Mouse (Mus musculus) CH12.LX (cell line): ENCODE data around the gene Cln6. TPM values are rescaled to one million over a fixed set of nuclear protein-coding genes. Genes with fewer than 3 reads are reported as not detected.
"Not testable (repeated sequence)": the region's sequence is repeated elsewhere in the genome, so short reads cannot be mapped to it uniquely, and the experiment has no call there.

ENCODE experiments used
- DNase-seq: peaks from one replicate; pipeline ENCODE4 v3.0.0-alpha.2; 2013; ENCODE audit errors: extremely low read depth
- H3K27ac ChIP-seq: 2 replicates; pipeline ENCODE4 v1.5.1; 2012; ENCODE audit warnings: low read depth, mild to moderate bottlenecking, control low read depth, moderate library complexity; ENCODE audit not compliant: insufficient read depth
- H3K27me3 ChIP-seq: replicated peaks from 2 replicates; pipeline ENCODE3; 2012; ENCODE audit warnings: inconsistent platforms
- H3K36me3 ChIP-seq, 2 experiments: replicated peaks in 1 of 2; 2 replicates each; pipeline versions ENCODE3 to v1.6.1; 2012; ENCODE audit warnings: inconsistent platforms in 1 of 2, low read length in 1 of 2, mild to moderate bottlenecking in 1 of 2, mixed read lengths in 1 of 2, moderate library complexity in 1 of 2; ENCODE audit not compliant: control insufficient read depth in 1 of 2, insufficient read depth in 1 of 2
- H3K4me1 ChIP-seq, 2 experiments: 2 replicates each; pipeline ENCODE4 v1.6.1; 2012; ENCODE audit warnings: inconsistent platforms in 1 of 2, moderate library complexity in 1 of 2; ENCODE audit not compliant: insufficient read depth in 2 of 2, control insufficient read depth in 1 of 2
- H3K4me2 ChIP-seq: 2 replicates; pipeline ENCODE4 v1.6.1; 2012; ENCODE audit warnings: low read depth, mild to moderate bottlenecking, control low read depth; ENCODE audit not compliant: poor library complexity, insufficient read depth, severe bottlenecking
- H3K4me3 ChIP-seq, 3 experiments: fragments of 150-350 bp in 1 of 3; sonication (generic) in 1 of 3; replicated peaks in 1 of 3; 2 replicates each; pipeline versions ENCODE3 to v1.5.1; 2011 to 2012; ENCODE audit warnings: low read depth in 2 of 3, low read length in 2 of 3, mild to moderate bottlenecking in 2 of 3, moderate library complexity in 2 of 3, control low read depth in 1 of 3, improper control_type of control experiment in 1 of 3, inconsistent platforms in 1 of 3, mixed read lengths in 1 of 3; ENCODE audit not compliant: poor library complexity in 1 of 3
- H3K79me2 ChIP-seq: replicated peaks from 2 replicates; pipeline ENCODE4 v1.6.1; 2012; ENCODE audit warnings: mild to moderate bottlenecking, moderate library complexity; ENCODE audit not compliant: control insufficient read depth, poor library complexity, insufficient read depth, severe bottlenecking; ENCODE audit errors: extremely low read depth
- H3K9ac ChIP-seq: 2 replicates; pipeline ENCODE4 v1.6.1; 2012; ENCODE audit warnings: low read depth, mild to moderate bottlenecking, control low read depth, moderate library complexity; ENCODE audit not compliant: insufficient read depth
- H3K9me3 ChIP-seq: replicated peaks from 2 replicates; pipeline ENCODE3; 2012; ENCODE audit warnings: low read length, inconsistent platforms, mixed read lengths
- BHLHE40 ChIP-seq: IDR thresholded peaks from 2 replicates; pipeline ENCODE4 v1.6.1; 2011; ENCODE audit warnings: mild to moderate bottlenecking, low read depth, low read length, improper control_type of control experiment
- E2F4 ChIP-seq: IDR thresholded peaks from 2 replicates; pipeline ENCODE4 v1.6.1; 2011; ENCODE audit warnings: low read depth, low read length, improper control_type of control experiment; ENCODE audit not compliant: insufficient replicate concordance
- HCFC1 ChIP-seq: IDR thresholded peaks from 2 replicates; pipeline ENCODE4 v1.6.1; 2012; ENCODE audit warnings: low read depth, mild to moderate bottlenecking, inconsistent platforms, low read length, improper control_type of control experiment
- IRF4 ChIP-seq: IDR thresholded peaks from 2 replicates; pipeline ENCODE4 v1.6.1; 2014; ENCODE audit warnings: low read depth, mild to moderate bottlenecking, inconsistent platforms, low read length, improper control_type of control experiment
- JUND ChIP-seq: conservative IDR thresholded peaks from 2 replicates; pipeline ENCODE4 v1.6.1; 2011; ENCODE audit warnings: low read depth, low read length, improper control_type of control experiment
- KAT2A ChIP-seq: IDR thresholded peaks from 2 replicates; pipeline ENCODE4 v1.6.1; 2012; ENCODE audit warnings: low read length, improper control_type of control experiment, inconsistent platforms; ENCODE audit not compliant: insufficient replicate concordance
- MAFK ChIP-seq: IDR thresholded peaks from 2 replicates; pipeline ENCODE4 v1.6.1; 2011; ENCODE audit warnings: low read length, improper control_type of control experiment; ENCODE audit not compliant: insufficient replicate concordance
- MAX ChIP-seq: IDR thresholded peaks from 2 replicates; pipeline ENCODE4 v1.6.1; 2011; ENCODE audit warnings: low read length, improper control_type of control experiment
- MAZ ChIP-seq: IDR thresholded peaks from 2 replicates; pipeline ENCODE4 v1.6.1; 2012; ENCODE audit warnings: low read depth, mild to moderate bottlenecking, inconsistent platforms, low read length, improper control_type of control experiment, moderate library complexity
- MEF2A ChIP-seq: IDR thresholded peaks from 2 replicates; pipeline ENCODE4 v1.6.1; 2014; ENCODE audit warnings: low read depth, mild to moderate bottlenecking, inconsistent platforms, low read length, improper control_type of control experiment, borderline replicate concordance
- MXI1 ChIP-seq: IDR thresholded peaks from 2 replicates; pipeline ENCODE4 v1.6.1; 2011; ENCODE audit warnings: mild to moderate bottlenecking, low read depth, low read length, improper control_type of control experiment
- NELFE ChIP-seq: IDR thresholded peaks from 2 replicates; pipeline ENCODE4 v1.6.1; 2011; ENCODE audit warnings: low read depth, low read length, improper control_type of control experiment
- PAX5 ChIP-seq: IDR thresholded peaks from 2 replicates; pipeline ENCODE4 v1.6.1; 2012; ENCODE audit warnings: low read length, inconsistent platforms, mixed read lengths
- POLR2AphosphoS2 ChIP-seq: IDR thresholded peaks from 2 replicates; pipeline ENCODE4 v1.6.1; 2011; ENCODE audit warnings: low read depth, low read length, improper control_type of control experiment
- RAD21 ChIP-seq: IDR thresholded peaks from 2 replicates; pipeline ENCODE4 v1.6.1; 2011; ENCODE audit warnings: low read depth, mild to moderate bottlenecking, low read length, improper control_type of control experiment, moderate library complexity
- UBTF ChIP-seq: IDR thresholded peaks from 2 replicates; pipeline ENCODE4 v1.6.1; 2012; ENCODE audit warnings: low read depth, mild to moderate bottlenecking, inconsistent platforms, low read length, improper control_type of control experiment, moderate library complexity
- USF1 ChIP-seq: IDR thresholded peaks from 2 replicates; pipeline ENCODE4 v1.6.1; 2014; ENCODE audit warnings: low read depth, mild to moderate bottlenecking, inconsistent platforms, low read length, improper control_type of control experiment
- dilution Hi-C: fragments of 300-500 bp; cut with MboI; formaldehyde crosslinking; loops from 2 replicates; pipeline ENCODE4 v1.14.3; 2020; ENCODE audit warnings: low sequenced_read_pairs; ENCODE audit not compliant: extremely low pct_unique_long_range_greater_than_20kb, extremely low pct_ligation_motif_present
- in situ Hi-C: fragments of 300-500 bp; cut with MboI; formaldehyde crosslinking; loops from 3 replicates; pipeline ENCODE4 v1.14.3; 2019; ENCODE audit warnings: low sequenced_read_pairs, low pct_ligation_motif_present, low pct_unique_long_range_greater_than_20kb, mixed read lengths
- polyA plus RNA-seq: library from polyadenylated mRNA; unstranded; fragments of >175 nt; gene quantifications from 2 replicates; pipeline ENCODE4 v1.2.1, GENCODE M21; 2012; ENCODE audit warnings: low read depth; ENCODE audit not compliant: insufficient read length
- total RNA-seq, 2 experiments: library from RNA; depleted of rRNA; stranded (reverse); fragments of 300-350 nt in 1 of 2; fragments of >200 nt in 1 of 2; gene quantifications; 2 replicates each; pipeline ENCODE4 v1.2.3; 2012 to 2014

The Cln6 gene
- total and polyA plus RNA-seq, 3 experiments, result 17.8 to 35.1 (median 25.3) TPM

DNA sequence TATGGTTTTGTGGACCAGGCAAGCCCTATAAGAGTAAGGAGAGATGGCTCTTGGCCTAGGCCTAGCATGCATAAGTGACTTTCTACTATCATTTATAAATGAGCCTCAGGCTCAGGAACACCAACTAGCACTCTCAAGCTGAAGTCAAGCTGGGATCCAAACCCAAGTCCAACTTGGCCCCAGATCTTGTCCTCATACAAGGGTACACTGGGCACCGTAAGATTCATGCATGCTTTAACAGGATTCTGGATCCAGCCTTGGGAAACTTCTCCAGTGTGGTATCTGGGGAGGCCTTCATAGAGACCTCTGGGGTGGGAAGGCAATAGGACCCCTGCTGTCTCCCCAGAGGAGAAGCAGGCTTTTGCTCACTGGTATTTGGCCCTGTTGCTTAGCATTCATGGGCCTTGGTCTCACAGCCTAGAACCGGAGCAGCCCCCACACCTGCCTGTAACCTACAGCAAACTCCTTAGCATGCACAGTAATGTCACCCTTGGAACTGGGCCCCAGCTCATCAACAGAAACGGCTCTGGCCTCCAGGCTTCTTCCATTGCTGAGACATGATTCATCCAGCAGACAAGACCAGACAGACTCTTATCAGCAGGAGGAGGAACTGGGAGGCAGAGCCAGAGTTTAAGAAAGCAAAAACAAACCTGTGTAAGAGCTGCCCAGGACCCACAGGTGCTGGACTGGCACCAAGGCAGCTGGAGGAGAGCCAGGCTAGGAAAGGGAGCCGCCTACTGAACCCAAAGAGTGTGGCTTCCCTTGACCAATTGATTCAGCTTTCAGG is 20.6 kb upstream of the Cln6 start:
- no peak for TF ChIP-seq MAX
- H3K9me3 ChIP-seq, result no peaks in the 10 kb centered on the region
- dilution Hi-C loops, result no loop called here
- no peaks in the 10 kb centered on the region for H3K27me3 ChIP-seq
- no peaks in the 10 kb centered on the region for H3K36me3 ChIP-seq
- H3K4me3 ChIP-seq, result no peak overlapping the region
- no peaks in the 10 kb centered on the region for H3K79me2 ChIP-seq
- peak overlapping the region; percentile 90 for H3K27ac ChIP-seq
- H3K4me1 ChIP-seq, result peaks cover 18 to 47% of the 10 kb centered on the region in 2 experiments
- in situ Hi-C loops, result loop anchor here (25.0 kb wide), 1 partner anchor 569 kb away; the partner anchor contains the start of genes 2300009A05Rik and Map2k5
- H3K9ac ChIP-seq, result no peak overlapping the region
- no peak for DNase-seq
- no peak overlapping the region for H3K4me2 ChIP-seq

DNA sequence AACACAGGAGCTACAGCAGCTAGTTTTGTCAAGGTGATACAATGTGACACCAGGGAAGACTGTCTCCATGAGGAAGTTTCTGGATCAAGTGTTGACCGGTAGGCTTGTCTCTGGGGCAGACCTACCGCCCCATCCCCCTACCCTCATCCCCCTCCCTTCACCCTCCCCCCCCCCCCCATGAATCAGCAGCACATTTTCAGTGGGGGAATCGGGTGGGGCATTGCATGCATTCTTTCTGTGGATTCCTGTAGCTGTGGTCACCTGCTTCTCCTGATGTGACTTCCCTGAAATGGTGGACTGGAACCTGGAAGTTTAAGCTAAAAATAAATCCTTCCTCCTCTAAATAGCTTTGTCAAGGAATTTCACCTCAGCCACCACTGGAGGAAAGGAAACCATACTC is 19.1 kb upstream of the Cln6 start:
- no peak for DNase-seq
- H3K9me3 ChIP-seq, result no peaks in the 10 kb centered on the region
- no peak for TF ChIP-seq MAFK
- no peak for TF ChIP-seq POLR2AphosphoS2
- in situ Hi-C loops, result loop anchor here (25.0 kb wide), 1 partner anchor 568 kb away; the partner anchor contains the start of genes 2300009A05Rik and Map2k5
- no peak overlapping the region for H3K4me2 ChIP-seq
- dilution Hi-C loops, result no loop called here
- no peaks in the 10 kb centered on the region for H3K79me2 ChIP-seq
- no peaks in the 10 kb centered on the region for H3K27me3 ChIP-seq
- H3K4me1 ChIP-seq, result peaks cover 18 to 38% of the 10 kb centered on the region in 2 experiments
- no peak overlapping the region for H3K9ac ChIP-seq
- H3K27ac ChIP-seq, result no peak overlapping the region
- H3K4me3 ChIP-seq, result no peak overlapping the region
- no peaks in the 10 kb centered on the region for H3K36me3 ChIP-seq

DNA sequence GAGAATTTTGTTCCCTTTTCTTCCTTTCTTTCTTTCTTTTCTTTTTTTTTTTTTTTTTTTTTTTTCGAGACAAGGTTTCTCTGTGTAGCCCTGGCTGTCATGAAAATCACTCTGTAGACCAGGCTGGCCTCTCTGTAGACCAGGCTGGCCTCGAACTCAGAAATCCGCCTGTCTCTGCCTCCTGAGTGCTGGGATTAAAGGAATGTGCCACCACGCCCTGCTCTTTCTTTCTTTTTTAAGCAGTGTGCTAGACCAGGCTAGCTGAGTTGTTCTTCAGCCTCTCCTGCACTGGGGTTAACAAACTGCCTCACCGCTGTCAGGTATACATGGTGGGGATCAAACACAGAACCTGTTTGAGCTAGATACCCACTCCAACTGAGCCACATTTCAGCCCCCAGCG is 18.7 kb upstream of the Cln6 start:
- dilution Hi-C loops, result not testable (repeated sequence)
- in situ Hi-C loops, result loop anchor here (25.0 kb wide), 1 partner anchor 567 kb away; the partner anchor contains the start of genes 2300009A05Rik and Map2k5

DNA sequence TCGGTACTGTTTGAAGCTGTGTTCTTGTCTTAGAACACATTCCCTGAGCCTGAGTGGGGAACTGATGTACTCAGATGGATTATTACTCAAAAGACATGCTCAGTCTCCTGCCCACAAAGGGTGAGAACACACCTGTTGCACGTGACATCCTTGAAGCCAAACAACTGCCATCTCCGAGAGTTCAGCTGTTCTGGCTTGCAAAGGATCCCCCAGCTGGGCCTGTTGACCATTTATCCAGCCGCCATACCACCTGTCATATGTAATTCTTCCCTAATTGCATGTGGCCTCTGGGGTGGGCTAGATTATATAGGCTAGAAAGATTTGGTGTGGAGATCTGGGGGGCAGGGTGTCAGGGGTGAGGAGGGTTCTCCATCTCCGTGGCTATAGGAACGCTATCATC is 17.8 kb upstream of the Cln6 start:
- no peaks in the 10 kb centered on the region for H3K27me3 ChIP-seq
- no peaks in the 10 kb centered on the region for H3K36me3 ChIP-seq
- H3K4me1 ChIP-seq, result peaks cover 15 to 30% of the 10 kb centered on the region in 2 experiments
- in situ Hi-C loops, result loop anchor here (25.0 kb wide), 1 partner anchor 566 kb away; the partner anchor contains the start of genes 2300009A05Rik and Map2k5
- no peak overlapping the region for H3K4me2 ChIP-seq
- H3K4me3 ChIP-seq, result no peak overlapping the region
- no peaks in the 10 kb centered on the region for H3K9me3 ChIP-seq
- no peak for DNase-seq
- no peak overlapping the region for H3K9ac ChIP-seq
- dilution Hi-C loops, result no loop called here
- no peaks in the 10 kb centered on the region for H3K79me2 ChIP-seq
- H3K27ac ChIP-seq, result no peak overlapping the region
- TF ChIP-seq UBTF (no peak), RAD21 (no peak), HCFC1 (no peak), BHLHE40 (no peak), PAX5 (no peak), IRF4 (no peak), E2F4 (no peak), MAZ (no peak), MXI1 (no peak), KAT2A (no peak), JUND (no peak), USF1 (no peak), NELFE (no peak), MEF2A (no peak), MAFK (no peak)

More for the DNA sequence above, 18.7 kb upstream of the Cln6 start:
- H3K4me1 ChIP-seq, result peaks cover 18 to 34% of the 10 kb centered on the region in 2 experiments
- H3K27me3 ChIP-seq, DNase-seq, H3K4me2 ChIP-seq, H3K9me3 ChIP-seq, H3K9ac ChIP-seq, H3K79me2 ChIP-seq, H3K4me3 ChIP-seq, H3K27ac ChIP-seq, H3K36me3 ChIP-seq: not testable (repeated sequence)
